10 mouse cellular contexts compared by ENCODE assay signal in genomic region chr3:53210691-53211526, GRCm38 (mm10).
DNase-seq lines count a peak whose midpoint lies in the region; ATAC-seq lines count a peak whose summit lies in the region.
"Had no signal": no experiment of that assay in that cellular context is flagged by ENCODE, and none has a peak within 500 bp of the region (broad histone marks: within the 10 kb centered on the region; RNA-seq: fewer than 3 reads in every experiment).

No protein-coding gene starts in this region.

- no peak overlapping the region for H3K4me2 ChIP-seq in forebrain, embryonic 16.5 days (ENCODE audit: low read length)
- H3K4me2 ChIP-seq in intestine, embryonic 16.5 days (ENCODE audit: low read depth, low read length), result no peak overlapping the region
- H3K4me2 ChIP-seq: liver, embryonic 15.5 days had no signal

- 0 out of 2 replicates have a peak overlapping the region, but pooled peaks have one; percentile 41 for H3K27ac ChIP-seq in forebrain, embryonic 10.5 days
- no peak overlapping the region for H3K27ac ChIP-seq in forebrain, embryonic 16.5 days (ENCODE audit: low read length)
- H3K27ac ChIP-seq in intestine, embryonic 16.5 days (ENCODE audit: low read length), result no peak overlapping the region
- H3K27ac ChIP-seq: liver, embryonic 15.5 days had no signal

- no peak for ATAC-seq in forebrain, embryonic 16.5 days
- ATAC-seq in intestine, embryonic 16.5 days, result no peak

- no peak for DNase-seq in forebrain, embryonic 10.5 days (ENCODE audit: extremely low spot score, low spot score)
- DNase-seq in adrenal gland, postnatal 10 days, result peak; percentile 72
- DNase-seq in heart, adult 9 months (ENCODE audit: low spot score in 2 of 2), result peak; percentile 54 to 56
- DNase-seq in kidney, postnatal 25 days, result peak; percentile 27 to 36
- no peak for DNase-seq in right cerebral cortex, postnatal 36 days (ENCODE audit: low spot score in 2 of 2)
- no peak for DNase-seq in right cerebral cortex, postnatal 14 days

- H3K9me3 ChIP-seq in forebrain, embryonic 10.5 days, result no peaks in the 10 kb centered on the region
- H3K9me3 ChIP-seq in forebrain, embryonic 16.5 days (ENCODE audit: control insufficient read depth, low read length), result no peaks in the 10 kb centered on the region
- no peaks in the 10 kb centered on the region for H3K9me3 ChIP-seq in intestine, embryonic 16.5 days (ENCODE audit: control insufficient read depth, low read length)
- H3K9me3 ChIP-seq: liver, embryonic 15.5 days had no signal

- H3K27me3 ChIP-seq in forebrain, embryonic 10.5 days (ENCODE audit: poor library complexity, severe bottlenecking), result no peaks in the 10 kb centered on the region
- no peaks in the 10 kb centered on the region for H3K27me3 ChIP-seq in forebrain, embryonic 16.5 days (replicated peaks; ENCODE audit: control insufficient read depth, insufficient read depth, low read length)
- no peaks in the 10 kb centered on the region for H3K27me3 ChIP-seq in intestine, embryonic 16.5 days (replicated peaks; ENCODE audit: control insufficient read depth, insufficient read depth, low read length)
- H3K27me3 ChIP-seq: CH12.LX; liver, embryonic 15.5 days had no signal

- H3K4me1 ChIP-seq in forebrain, embryonic 10.5 days, result peaks cover 65% of the 10 kb centered on the region
- H3K4me1 ChIP-seq in forebrain, embryonic 16.5 days (replicated peaks; ENCODE audit: control insufficient read depth, insufficient read depth, low read length), result peaks cover 13% of the 10 kb centered on the region; the same call in 1 of the 2 replicates
- H3K4me1 ChIP-seq in intestine, embryonic 16.5 days (ENCODE audit: control insufficient read depth, insufficient read depth, low read length), result no peaks in the 10 kb centered on the region
- H3K4me1 ChIP-seq: liver, embryonic 15.5 days had no signal

- H3K4me3 ChIP-seq in forebrain, embryonic 10.5 days, result no peak overlapping the region
- H3K4me3 ChIP-seq in forebrain, embryonic 16.5 days (replicated peaks; ENCODE audit: low read length), result no peak overlapping the region
- no peak overlapping the region for H3K4me3 ChIP-seq in intestine, embryonic 16.5 days (ENCODE audit: low read length)
- H3K4me3 ChIP-seq: liver, embryonic 15.5 days had no signal

- WGBS in forebrain, embryonic 10.5 days, result 52% methylated on average over 10 of the region's 10 CpGs
- 30% methylated on average over 10 of the region's 10 CpGs for WGBS in forebrain, embryonic 16.5 days
- 65% methylated on average over 10 of the region's 10 CpGs for WGBS in intestine, embryonic 16.5 days

- no peak overlapping the region for H3K9ac ChIP-seq in forebrain, embryonic 16.5 days (replicated peaks; ENCODE audit: low read depth, low read length)
- no peak overlapping the region for H3K9ac ChIP-seq in intestine, embryonic 16.5 days (ENCODE audit: low read depth, low read length)
- H3K9ac ChIP-seq: liver, embryonic 15.5 days had no signal

- H3K36me3 ChIP-seq in forebrain, embryonic 10.5 days (replicated peaks), result no peaks in the 10 kb centered on the region
- no peaks in the 10 kb centered on the region for H3K36me3 ChIP-seq in forebrain, embryonic 16.5 days (ENCODE audit: control insufficient read depth, insufficient read depth)
- H3K36me3 ChIP-seq in intestine, embryonic 16.5 days (ENCODE audit: control insufficient read depth, insufficient read depth, low read length), result no peaks in the 10 kb centered on the region
- H3K36me3 ChIP-seq: liver, embryonic 15.5 days had no signal

Comparison
In these comparisons a context has a peak if more than half of its experiments do, and no peak if none do; other contexts are left out.
1. DNase-seq: peak in adrenal gland, postnatal 10 days (single experiment), heart, adult 9 months (2 of 2) and kidney, postnatal 25 days (2 of 2); none in forebrain, embryonic 10.5 days (single experiment), right cerebral cortex, postnatal 36 days (0 of 2) and right cerebral cortex, postnatal 14 days (single experiment).